Mouse (Mus musculus): ENCODE data around the gene Iqsec1. TPM values are rescaled to one million over a fixed set of nuclear protein-coding genes. Genes with fewer than 3 reads are reported as not detected.

Iqsec1 gene
- total RNA-seq, 2 experiments from 2014 or later: 194 to 213 TPM

DNA sequence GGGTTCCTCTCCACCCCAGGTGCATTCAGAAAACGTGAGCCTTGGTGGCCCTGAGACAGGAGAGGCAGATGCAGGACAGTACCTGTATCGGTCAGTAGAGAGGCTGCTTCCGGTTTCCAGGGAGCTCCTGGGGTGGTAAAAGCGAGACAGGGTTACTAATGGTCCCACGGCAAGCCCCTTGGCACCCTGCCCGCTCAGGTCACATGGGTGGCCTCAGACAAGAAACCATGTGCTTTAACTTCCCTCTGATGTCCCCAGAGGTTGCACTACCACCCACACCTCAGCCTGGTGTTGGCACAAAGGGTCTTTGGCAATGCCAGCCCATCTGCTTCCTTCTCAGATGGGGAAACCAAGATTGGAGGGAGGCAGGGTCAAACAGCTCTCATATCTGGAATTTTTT is 201.4 kb downstream of the Iqsec1 start:
- DNase-seq (ENCODE audit: low spot score in 2 of 2): no peak

DNA sequence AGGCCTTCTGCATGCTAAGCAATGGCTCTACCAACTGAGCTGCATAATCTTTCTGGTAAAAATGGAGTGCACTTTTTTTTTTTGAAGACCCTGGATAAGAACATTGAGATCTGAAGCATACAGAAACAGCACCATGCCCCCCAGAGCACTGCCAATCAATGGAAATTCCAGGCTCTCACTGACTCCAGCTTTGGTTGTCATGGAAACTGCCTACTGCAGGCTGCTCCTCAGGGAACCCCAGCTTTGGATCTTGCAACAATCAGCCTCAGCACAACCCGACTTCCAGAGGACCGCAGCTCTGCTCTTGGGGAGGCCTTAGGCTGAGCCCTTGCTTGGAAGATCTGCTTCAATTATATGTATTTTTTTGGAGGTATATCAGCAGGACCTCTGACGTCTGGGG is 201.9 kb downstream of the Iqsec1 start:
- DNase-seq (ENCODE audit: low spot score in 2 of 2): peak in 1 of 2 experiments; percentile 45

DNA sequence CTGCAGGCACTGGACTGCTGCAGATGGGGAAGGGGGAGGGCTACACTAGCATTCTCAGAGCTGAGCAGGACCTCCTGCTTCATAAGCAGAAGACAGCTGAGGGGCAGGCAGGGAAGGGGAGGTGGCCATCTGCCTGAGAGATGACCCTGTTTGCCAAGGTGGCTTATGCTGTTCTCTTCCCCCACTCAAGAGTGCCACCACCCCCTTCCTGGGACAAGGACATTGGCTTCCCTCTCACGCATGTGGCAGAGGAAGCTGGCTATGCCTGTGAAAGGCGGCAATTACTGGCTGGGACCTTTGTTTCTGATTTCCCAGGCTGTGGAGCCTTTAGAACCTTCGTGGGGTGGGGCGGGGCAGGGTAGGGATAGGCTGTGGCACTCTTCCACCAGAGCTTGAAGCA is 204.5 kb downstream of the Iqsec1 start:
- DNase-seq (ENCODE audit: low spot score in 2 of 2): peak; percentile 61 to 66

DNA sequence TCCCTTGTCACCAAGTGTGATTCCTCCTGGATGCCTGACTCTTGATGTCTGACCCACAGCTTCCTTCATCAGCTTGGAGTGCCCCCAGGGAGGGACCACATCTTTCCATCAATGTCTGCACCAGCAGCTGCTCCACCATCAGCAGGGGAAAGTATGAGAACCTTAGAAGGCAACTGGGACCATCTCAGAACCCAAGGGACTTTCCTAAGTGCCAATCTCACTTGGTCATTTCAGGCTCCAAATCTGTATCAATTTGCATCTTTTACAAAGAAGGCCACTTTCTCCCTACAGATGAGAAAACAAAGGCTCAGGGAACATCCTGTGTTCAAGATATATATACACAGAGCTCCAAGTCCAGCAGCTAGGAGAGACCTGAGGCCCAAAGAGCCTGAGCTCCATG is 205.3 kb downstream of the Iqsec1 start:
- no peak for DNase-seq (ENCODE audit: low spot score in 2 of 2)

DNA sequence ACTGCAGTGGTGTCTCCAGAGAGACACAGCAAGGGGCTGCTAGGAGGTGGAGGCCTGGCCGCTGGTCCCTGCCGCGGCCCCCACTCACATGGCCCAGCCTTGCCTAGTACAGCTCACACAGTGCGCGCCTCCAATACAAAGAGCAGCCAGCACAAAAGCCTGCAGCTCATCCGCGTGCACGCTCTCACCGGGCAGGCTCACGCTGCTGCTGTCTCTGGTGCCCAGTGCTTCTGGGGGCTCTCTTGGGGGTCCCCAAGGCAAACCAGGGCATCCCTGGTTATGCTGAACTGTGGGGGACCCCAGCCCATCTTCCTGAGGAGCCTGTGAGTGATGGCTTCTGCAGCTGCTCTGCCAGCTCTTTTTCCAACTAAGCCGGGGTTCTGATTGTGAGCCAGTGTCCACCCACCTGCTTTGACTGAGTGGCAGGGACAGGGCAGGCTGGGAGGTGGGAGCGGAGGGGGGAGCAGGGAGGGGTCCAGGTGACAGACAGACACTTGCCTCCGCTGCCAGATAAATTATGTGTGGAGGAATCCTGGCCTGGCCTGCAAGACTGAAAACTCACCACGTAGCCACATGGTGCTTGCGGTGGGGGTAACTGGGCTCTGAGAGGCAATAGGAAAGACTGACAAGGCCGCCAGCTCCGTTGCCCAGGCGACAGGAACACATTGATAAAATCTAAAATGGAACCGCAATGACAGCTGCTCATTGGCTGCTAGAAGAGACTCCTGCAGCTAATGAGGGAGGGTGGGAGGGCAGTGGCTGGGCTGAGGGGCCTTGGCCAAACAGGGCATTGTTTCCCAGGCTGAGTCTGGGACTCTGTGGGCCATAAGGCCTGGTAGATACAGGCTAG is 206.3 kb downstream of the Iqsec1 start:
- DNase-seq (ENCODE audit: low spot score in 2 of 2): peak; percentile 76 to 82

DNA sequence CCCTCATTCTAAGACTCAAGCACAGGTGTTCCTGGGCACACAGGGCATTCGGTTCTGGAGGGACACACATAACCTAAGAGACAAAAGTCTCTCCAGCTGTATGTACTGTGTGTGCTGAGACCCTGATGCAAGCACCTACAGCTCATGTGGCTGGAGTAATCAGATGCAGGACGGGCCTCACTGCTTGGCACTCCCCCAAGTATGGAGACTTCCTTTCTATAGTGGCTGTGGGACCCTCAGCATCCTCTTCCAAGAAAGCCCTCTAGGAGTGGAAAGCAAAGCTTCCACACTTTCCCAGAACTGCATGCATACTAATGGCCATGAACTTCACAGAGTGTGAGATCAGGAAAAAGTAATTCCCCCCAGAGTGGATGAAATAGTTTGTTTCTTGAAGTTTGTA is 208.0 kb downstream of the Iqsec1 start:
- no peak for DNase-seq (ENCODE audit: low spot score in 2 of 2)

DNA sequence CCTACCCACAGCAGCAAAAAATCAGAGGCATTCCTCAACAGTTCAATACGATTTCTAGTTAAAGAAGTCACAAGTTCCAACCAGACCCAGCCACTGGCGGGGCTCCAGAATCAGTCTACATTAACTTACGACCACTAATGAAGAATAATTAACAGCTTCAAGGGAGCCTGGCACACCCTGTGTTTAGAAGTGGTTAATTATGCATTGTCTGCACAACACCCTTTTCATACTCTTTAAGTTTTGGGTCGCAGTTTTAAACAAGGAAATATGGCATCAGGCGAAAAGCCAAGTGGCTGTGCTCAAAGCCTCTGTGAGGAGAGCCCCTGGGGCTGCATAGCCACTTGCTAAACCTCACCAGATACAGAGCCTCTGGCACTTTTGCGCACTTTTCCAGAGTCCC is 209.6 kb downstream of the Iqsec1 start:
- DNase-seq (ENCODE audit: low spot score in 2 of 2): no peak

DNA sequence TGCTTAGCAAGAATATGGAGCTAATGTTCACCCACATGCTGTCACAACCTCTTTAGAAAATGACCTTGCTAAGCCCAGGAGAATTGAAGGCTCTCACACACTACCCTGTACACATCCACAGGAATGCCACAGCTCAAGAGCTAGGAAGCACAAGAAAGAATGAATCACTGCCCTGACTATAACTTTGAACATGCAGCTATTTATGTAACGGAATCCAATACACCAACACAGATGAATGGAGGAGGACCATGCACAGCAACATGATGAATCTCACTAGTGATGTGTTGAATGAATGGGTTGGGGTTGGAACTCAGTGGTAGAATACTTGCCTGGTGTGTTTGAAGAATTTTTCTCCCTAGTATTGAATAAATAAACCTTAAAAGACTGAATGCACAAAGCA is 211.2 kb downstream of the Iqsec1 start:
- DNase-seq (ENCODE audit: low spot score in 2 of 2): no peak

DNA sequence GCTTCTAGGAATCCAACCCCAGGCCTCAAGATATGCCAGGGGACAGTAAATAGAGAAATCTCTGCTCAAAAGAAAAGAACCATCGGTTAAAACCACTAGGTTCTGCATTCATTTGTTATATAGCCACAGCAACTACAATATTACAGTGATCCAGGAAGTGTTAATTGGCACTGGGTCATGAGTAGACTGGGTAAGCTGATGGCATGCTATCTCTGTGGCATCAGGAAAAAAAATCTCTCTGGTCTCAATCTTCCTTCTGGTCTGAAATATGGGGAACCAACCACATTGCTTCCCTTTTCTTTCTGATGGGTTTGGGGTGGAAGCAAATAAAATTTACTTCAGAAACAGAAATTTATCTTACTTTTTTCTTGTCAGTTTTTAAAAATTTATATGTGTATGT is 212.9 kb downstream of the Iqsec1 start:
- DNase-seq (ENCODE audit: low spot score in 2 of 2): no peak

DNA sequence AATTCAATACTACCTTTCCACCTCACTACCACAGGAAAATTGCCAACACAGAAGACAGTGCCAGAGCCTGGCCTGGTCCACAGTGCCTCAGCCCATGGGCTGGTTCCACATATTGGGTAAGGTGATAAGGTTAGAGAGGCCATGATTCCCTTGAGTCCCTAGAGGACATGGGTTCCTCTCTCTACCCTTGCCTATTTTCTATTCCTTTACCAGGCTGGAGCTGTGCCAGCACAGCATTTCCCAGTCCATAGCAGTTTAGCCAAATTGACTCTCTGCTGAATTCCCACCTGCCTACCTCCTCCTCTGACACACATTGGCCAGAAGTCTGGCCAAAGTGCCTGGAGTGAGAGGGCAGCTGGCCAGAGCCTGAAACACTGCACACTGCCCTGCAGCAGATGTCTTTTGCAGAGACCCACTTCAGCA is 214.7 kb downstream of the Iqsec1 start:
- DNase-seq (ENCODE audit: low spot score in 2 of 2): no peak

DNA sequence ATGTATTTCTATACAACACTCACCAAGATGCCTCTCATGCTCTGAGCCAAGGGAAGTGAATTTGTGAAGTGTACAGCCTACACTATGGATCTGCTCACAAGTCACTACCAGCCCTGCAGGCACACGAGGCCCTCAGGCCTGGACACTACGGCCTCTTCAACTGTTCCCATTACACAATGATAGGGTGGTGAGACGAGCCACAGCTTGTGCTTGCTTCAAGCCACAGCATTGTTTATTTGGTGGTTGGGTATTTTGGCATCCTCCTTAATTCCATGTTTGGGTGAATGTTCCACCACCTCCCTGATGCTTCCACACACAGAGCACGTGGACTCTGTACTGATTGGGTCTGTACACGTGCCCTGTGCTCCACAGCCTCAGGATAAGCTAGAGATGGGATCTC is 216.4 kb downstream of the Iqsec1 start:
- DNase-seq (ENCODE audit: low spot score in 2 of 2): no peak

DNA sequence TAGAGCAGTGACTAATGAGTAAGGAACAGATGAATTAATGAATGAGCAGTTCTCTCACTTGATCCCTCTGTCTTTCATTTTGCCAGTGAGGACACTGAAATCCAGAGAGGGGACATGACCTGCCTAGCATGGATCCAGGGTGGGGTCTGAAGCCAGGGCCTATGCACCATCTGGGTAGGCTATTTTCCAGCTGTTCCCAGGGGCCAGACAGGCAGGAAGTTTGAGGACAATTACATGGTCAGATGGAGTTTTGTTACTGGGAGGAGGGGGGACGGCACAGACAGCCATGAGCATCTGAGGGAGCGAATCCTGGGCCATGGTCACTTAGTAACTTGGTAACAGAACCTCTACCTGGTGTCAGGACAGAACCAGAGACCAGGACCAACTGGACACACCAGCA is 220.0 kb downstream of the Iqsec1 start:
- DNase-seq (ENCODE audit: low spot score in 2 of 2): no peak

DNA sequence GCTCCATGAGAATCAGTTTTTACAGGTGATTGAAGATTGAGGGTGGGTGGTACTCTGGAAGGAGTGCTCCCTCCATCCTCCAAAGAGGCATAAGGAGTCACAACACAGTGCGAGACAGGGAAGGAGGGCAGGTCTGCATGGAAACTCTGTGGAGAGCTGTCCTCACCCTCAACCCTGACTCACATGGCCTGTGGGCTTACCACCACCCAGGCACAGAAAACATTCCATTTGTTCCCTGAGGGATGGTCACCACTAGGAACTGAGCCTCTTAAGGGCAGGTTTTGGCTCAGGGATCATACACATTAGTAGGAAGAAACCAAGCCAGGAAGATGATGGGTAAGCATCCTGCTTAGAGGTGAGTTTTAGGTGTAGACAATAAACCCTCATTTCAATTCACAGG is 220.6 kb downstream of the Iqsec1 start:
- no peak for DNase-seq (ENCODE audit: low spot score in 2 of 2)

DNA sequence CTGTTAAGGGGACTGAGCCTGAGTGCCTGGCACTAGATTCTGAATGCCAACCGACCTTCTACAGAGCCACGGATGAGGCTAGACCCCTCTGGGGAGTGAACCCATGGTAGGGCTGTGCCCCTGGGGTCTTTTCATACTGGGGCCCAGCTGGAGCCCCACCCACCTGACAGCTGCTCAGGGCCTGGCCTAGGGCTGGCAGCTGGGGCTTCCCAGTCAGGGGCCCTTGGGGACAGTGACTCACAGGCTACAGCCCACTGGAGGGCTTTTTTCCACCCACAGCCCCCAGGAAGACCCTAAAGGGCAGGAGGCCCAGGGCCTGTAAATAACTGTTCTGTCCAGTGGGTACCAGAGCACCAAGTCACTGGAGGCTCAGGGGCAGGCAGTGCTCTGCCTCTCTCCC is 223.7 kb downstream of the Iqsec1 start:
- DNase-seq (ENCODE audit: low spot score in 2 of 2): no peak

DNA sequence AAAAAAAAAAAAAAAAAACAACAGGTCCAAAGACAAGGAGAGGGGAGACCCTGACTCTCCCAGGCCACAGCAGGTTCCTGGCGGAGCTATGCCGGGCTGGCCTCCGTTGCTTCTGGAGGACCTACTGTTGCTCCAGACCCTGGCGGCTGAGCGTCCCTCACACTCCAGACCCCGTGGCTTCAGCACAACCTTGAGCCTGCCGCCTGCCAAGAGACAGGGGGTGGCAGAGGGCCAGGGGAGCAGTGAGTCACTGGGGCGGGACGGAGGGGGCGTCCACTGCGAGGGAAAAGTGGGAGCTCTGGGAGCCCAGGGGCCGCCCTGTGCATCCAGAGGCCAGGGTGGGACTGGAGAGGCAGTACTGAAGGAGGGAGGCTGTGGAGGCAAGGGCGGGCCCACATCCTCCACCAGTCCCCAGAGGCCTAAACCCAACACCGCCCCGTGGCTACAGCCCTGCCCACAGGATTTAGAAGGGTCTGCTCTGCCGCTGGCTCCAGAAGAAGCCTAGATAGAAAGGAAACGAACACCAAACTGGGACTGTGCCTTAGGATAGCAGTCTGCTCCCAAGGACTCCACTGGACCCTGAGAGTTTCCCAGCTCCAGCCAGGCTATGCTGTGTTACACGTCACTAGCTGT is 224.4 kb downstream of the Iqsec1 start:
- DNase-seq (ENCODE audit: low spot score in 2 of 2): peak; percentile 67 to 79

DNA sequence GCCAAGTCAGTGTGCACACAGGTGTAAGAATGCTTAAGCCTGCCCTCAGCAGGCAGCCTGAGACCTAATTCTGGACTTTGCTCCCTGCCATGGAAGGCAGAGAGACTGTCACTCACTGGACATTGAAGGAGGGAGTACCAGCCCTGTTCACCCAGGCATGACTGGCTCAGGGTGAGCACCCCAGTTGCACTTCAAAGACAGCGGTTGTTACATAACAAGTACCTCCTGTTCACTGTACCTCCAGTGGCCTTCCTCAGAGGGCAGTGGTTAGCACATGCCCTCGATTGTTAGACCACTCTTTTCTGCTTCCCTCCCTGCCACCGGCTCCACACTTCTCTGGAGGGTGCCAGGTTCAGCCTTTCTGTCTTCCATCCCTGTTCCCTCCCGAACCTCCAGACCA is 225.2 kb downstream of the Iqsec1 start:
- DNase-seq (ENCODE audit: low spot score in 2 of 2): no peak

DNA sequence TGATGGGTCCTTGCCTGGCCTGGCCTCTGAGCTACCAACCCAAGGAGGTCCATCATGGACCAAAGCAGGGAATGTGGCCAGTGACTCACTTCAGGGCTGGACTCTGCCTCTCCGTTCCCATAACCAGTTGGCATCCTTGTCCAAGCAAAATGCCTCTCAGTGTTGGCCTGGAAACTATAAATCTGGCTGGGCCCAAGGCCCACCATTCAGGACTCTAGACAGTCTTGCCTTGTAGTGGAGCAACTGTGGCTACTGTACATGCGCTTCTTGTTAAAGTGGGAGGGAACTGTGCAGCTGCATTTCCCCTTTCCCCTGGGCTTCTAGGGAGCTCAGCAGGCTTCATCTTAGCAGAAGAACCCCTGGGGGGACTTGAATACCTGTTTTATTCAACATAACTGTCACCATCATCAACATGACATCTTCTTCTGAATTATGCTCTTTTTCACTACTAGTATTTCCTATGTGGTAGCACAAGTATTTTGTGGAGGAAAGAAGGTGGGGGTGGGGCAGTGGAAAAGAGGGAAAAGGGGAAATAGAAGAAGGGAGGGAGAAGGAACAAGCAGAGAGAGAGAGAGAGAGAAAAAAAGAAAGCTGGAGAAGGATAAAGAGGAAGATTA is 226.3 kb downstream of the Iqsec1 start:
- no peak for DNase-seq (ENCODE audit: low spot score in 2 of 2)

DNA sequence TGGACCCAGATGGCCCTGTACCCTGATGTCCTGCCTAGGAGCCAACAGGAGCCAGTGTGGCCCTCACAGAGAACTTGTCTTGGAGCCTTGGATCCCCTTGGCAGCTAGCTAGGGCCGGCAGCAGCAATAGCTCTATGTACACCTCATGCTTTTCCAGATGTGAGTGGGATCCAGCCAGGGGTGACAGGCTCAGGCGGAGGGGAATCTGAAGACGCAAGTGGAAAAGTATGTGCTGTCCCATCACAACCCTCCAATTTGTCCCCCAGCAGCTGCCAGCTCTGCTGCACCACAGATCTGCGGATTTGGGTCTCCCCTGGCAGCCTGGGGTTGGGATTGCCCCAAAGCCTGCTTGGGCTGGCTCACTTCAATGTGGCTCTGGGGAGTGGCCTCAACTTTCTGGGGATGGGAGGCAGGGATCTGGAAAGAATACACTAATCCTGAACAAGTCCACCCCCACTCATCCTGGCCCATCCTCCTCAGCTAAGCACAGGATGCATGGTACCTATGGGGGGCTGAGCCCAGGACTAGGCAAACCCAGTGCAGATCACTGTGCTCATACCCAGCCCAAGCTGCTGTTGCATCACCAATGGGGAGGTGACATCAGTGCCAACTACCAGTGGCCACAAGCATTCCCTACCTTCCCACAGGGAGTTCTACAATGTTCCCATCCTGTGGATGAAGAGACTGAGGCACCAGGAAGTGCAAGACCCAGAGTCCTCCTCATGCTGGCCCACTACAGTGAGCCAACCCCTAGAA is 227.0 kb downstream of the Iqsec1 start:
- DNase-seq (ENCODE audit: low spot score in 2 of 2): peak in 1 of 2 experiments; percentile 32

DNA sequence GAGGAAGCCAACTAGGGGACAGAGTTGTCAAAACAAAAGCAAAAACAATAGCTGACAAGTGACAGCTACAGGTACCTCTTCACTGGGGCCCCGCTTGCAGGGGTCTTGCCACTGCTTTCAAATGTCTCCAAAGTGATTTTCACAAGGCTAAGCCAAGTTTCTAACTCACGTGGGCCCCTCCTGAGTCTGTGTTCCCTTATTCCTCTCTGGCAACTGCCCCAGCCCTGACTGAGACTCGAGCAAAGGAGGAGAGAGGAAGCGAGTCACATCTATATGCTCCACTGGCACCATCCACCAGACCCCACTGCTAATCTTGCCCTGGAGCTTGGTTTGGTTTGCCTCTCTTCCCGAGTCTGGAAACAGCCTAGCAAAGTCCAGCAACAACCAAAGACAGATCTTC is 227.6 kb downstream of the Iqsec1 start:
- no peak for DNase-seq (ENCODE audit: low spot score in 2 of 2)

DNA sequence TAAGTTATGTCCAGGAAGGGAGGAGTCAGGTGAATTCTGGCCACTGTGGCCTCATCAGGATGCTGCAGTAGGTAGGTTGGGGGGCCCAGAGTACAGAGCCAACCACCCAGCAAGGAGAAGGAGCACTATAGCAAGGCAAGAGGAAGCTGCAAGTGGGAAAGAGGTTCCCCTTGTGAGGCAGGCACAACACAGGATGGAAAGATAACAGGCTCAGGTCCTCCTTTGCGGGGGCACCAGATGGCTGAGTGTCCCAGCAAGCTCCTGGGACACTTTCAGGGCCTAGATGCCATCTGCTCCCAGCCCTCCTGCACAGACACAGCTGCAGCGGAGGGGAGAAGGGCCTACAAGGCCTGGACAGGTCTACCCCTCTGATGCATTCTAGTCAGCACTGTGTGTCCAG is 228.7 kb downstream of the Iqsec1 start:
- no peak for DNase-seq (ENCODE audit: low spot score in 2 of 2)

DNA sequence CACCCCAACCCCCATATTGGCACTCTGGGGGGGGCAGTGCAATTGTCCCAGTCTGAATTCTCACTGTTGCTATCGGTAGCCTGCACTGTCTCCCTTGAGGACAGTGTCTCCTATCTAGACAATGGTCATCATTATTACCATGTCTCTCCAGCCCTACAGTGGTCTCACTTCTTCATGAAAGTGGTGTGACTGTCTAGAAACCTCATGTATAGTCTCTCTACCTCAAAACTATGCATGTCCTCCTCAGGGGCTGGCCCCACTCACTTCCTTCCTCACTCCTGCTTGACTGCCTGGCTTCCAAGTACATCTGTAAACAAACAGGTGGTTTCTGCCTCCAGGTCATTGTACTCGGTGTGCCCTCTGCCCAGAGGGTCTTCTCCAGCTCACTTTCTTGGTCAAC is 230.3 kb downstream of the Iqsec1 start:
- no peak for DNase-seq (ENCODE audit: low spot score in 2 of 2)

DNA sequence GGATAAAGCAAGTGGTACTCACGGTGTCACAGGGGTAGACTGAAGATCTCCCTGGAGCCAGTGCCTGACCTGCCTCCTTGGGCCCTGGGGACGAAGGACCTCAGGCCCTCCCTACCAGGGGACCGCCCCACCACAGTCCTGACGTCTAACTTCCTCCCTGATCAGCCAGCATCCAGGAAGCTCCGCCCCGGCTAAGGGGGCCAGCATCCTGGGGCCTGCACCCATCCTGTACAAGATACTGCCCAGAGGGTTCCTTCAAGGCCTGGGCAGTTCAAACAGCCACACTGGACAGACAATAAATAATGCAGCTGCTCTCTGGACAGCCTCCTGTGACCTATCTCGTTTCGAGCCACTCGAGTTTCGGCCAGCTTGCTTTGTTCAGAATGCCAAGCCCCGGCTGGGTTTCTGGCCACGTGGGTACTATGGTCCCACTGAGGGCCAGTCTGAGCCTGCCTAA is 231.0 kb downstream of the Iqsec1 start:
- no peak for DNase-seq (ENCODE audit: low spot score in 2 of 2)

Data from layer of hippocampus, postnatal 10 days (tissue).